Mouse (Mus musculus) cerebellum, adult 8-10 months (tissue): ENCODE data around the gene Hs3st3b1.
A peak's percentile ranks its signal among the peaks of the same experiment; 100 is the strongest.

Source experiments
- DNase-seq: peaks from one replicate; pipeline ENCODE4 v3.0.0; 2022

Gene Hs3st3b1

DNA sequence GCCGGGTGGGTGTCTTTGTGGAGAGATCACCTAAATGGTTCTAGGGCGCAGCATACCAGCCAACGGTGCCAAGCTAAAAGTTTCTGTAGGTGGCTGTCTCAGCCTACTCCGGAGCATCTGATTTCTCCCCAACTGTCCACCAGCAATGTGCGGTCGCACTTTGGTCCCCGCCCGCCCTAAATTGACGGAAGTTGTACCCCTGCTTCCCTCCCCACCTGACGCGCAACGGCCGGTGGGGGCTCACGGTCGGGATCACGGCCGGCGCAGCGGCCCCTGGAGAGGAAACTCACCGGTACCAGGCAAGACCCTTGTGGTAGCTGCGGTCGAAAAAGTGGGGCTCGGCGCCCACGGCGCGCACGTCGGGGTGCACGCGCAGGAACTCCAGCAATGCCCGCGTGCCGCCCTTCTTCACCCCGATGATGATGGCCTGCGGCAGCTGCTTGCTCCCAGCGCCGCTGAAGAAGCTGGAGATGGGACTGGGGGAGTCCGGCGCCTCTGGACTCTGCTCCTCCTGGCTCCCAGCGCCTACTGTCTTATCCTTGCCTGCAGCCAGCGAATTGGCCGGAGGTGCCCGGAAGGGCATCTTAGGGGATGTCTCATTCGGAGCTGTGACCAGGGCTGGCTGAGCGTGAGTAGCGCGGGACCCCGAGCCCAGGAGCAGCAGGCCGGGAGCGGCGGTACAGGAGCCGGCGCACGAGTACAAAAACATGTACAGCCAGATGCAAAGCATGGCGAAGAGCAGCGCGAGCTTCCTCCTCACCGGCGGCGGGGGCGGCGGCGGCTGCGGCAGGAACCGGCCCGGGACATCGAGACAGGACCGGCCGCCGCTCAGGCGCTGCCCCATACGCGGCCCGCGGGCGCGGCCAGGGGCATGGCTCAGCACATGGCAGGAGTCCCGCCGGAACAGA lies 792 bp downstream of the Hs3st3b1 start:
- DNase-seq, result no peak

DNA sequence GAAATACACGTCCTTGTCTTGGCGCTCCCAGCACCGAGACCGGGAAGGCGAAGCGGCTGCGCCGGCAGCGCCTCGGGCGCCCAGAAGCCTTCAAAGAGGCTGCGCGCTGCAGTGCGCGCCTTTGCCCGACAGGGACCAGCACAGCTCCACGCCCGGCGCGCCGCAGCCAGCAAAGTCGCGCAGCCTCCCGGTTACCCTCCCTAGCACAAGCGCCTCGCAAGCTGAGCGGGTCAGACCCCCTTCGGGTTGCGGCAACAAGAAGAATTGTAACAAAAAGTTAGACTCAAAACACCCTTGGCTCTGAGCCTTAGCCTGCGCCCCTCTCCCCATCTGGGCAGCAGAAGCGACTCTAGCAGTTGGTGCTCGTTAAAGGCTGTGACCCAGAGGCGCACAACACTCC lies 1.6 kb downstream of the Hs3st3b1 start:
- DNase-seq, result peak; percentile 24

GRCm38 (mm10) chr11:63919211-63920098 lies 2.6 kb downstream of the Hs3st3b1 start:
- DNase-seq, result no peak

DNA sequence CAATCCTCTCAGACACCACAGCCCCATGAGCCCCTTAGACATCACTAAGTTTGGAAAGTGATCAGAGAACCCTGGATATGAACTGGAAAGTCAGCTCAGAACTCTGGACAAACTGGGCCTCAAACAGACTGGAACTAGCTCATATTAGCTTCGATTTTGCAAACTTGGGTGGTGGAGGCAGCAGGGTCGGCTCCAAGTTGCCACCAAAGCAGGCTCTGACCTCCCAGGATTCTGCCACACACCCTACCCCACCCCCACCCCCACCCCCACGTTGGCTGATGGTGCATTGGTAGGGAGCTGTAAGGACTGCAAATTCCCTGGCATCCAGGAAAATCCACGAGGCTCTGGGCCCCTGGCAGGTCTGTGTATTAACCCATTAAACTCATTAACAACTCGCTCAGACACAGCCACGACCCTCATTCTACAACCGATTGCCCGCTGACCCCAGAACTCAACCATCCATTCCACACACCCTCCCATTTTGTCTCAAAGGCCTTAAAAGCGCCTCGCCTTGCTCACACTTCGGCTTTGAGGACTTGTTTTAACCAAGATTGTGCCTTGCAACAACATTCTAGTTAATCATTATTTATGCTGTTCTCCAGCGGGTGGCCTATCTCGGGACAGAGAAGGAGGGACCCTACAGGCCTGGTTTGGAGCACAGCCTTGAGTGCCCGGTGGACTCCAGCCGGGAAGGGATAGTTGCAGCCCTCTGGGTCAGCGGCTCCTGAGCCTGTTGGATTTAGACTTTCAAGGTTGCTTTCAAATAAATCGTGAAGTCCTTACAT lies 3.6 kb downstream of the Hs3st3b1 start:
- DNase-seq, result no peak

GRCm38 (mm10) chr11:63917561-63917960 lies 4.5 kb downstream of the Hs3st3b1 start:
- DNase-seq, result no peak

GRCm38 (mm10) chr11:63914388-63914787 lies 7.7 kb downstream of the Hs3st3b1 start:
- DNase-seq, result peak; percentile 10

DNA sequence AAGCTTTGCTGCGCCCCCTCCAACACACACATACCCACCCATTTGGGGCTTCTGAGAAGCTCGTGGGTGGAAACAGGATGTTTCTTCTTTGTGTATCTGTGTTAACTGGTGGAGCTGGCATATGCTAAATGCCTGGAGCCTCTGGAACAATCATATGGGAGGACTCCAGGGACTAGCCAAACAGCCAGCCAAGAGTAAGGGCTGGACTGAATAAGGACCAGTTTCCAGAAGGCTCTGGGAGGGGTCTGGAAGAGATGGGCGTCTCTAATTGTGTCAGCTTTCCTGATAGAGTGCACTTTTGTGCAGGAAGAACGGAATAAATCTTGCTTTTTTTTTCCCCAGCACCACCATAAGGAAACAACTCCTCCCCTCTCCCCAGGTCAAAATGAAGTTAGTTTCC lies 8.2 kb downstream of the Hs3st3b1 start:
- no peak for DNase-seq

DNA sequence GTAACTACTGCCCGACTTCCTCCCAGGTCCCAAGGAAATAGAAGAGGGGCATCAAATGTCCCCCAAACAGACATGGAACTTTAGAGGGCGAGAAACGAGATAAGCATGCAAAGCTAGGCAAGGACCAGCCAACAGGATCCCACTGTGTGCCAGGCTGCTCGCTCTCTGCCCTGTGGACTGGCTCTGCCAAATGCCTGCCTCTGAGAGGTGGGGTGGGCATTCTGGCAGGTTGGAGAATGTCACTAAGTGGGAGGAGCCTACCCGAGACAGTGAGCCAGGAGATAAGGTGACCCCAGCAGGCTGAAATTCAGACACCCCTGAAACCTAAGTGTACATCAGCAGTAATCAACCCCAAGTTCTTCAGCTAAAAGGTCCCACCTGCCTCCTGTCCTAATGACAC lies 11.1 kb downstream of the Hs3st3b1 start:
- no peak for DNase-seq

GRCm38 (mm10) chr11:63909961-63910360 lies 12.1 kb downstream of the Hs3st3b1 start:
- DNase-seq, result no peak

- DNase-seq, result no peak
Measured at GRCm38 (mm10) chr11:63908500-63908899, 13.6 kb downstream of the Hs3st3b1 start.

GRCm38 (mm10) chr11:63906552-63907353 lies 15.3 kb downstream of the Hs3st3b1 start:
- no peak for DNase-seq

DNA sequence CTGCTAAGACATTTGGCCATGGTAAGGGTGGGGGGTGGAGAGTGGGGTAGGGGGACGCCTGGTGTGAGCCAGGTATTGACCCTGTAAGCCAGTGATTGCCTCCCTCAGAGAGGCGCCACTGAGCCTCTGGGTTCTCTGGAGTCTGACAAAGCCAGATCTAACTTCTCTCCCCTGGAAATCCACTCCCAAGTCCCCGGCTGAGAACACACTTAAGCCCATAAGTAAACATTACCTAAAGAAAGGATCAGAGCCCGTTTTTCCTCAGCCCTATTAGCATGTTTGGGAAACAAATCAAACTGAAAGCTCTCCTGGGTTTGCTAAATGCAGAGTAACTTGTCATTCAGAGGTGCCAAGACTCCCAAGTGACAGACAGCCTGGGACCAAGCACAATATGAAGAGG lies 17.3 kb downstream of the Hs3st3b1 start:
- no peak for DNase-seq

DNA sequence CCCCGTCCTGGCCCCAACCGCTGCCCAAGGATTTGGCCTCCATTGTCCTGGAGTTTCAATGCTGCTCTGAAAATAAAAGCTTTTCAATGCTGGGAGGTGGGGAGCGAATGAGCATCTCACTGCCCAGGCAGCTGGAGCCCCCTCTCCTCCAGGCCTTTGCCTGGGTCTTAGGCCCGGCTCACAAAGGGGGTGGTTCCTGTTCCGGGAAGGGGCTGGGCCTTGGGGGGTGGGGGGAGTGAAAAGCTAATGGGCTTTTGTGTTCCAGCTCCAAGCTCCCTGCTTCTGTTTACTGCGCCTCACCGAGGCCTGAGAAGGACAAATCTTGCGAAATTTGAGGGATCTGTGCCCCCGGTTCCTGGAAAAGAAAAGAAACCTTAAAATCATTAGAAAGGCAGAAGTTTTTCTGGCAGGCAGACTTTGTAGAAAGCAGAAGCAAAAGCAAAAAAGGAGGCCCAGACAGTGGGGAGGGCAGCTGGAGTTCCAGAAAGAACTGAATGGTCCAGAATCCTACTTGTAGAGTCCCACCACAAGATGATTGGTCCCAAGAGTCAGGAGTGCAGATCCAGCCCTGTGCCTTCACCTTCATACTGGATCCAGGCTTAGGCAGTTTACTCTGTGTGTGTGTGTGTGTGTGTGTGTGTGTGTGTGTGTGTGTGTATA lies 23.5 kb downstream of the Hs3st3b1 start:
- no peak for DNase-seq

DNA sequence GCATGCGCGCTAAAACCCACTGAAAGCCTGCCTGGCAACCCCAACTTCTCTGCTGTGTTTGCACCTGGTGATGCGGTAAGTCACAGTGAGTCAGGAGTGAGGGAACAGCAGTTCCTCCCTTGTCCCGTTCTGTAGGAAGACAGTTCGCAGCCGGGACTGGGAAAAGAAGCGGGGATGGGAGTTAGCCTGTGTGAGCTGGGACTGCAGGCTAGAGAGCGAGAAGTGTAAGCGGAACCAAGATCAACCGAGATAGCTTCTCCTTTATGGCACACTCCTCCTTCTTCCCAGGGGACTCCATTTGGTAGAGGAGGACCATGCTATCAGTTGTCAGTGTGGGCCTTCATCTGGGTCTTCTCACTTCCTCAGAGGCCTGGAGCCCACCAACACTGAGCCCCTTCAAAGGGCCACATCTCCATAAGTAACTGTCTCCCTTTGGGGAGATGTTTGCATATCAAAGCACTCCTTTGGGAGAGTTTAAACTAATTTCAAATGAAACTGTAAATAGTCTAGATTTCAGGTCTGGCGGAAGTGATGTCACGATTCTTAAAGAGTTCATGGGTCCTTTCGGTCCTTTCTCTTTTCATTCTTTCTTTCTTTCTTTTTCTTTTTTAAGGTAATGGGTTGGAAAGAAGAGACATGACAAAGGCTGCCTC lies 24.1 kb downstream of the Hs3st3b1 start:
- no peak for DNase-seq

DNA sequence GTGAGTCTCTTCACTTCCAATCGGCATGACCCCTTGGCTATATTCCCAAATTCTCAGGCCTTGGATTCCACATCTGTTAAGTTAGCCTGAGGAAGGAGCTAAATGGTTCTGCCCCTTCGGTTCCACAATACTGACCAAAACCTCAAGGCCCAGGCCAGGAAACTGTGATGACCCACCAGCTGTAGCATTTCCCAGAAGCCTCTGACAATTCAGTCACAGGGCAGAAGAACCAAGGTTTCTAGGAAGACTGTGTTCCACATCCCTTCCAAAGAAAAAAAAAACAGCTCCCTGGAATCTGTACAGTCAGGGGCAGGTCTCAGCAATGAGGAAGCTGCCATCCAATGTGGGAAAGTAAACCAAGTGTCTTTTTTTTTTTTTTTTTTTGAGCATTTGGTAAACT lies 25.1 kb downstream of the Hs3st3b1 start:
- DNase-seq, result no peak

DNA sequence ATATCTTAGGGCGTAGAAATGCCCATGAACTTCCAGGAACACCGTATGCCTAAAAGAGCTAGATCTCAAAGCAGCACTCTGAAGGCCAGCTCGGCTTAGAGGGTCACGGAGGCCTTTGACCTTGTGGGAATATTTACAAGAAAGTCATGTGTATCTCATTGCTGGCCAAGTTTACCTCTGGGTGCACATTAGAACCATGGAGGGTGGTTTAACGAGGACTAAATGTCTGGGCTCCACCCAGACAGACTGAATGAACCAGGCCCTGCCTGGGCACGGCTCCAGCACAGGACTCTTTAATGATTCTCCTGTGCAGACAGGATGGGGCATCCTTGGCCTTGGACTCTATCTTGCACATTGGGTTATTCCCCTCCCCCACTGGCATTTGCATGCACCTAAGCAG lies 27.9 kb downstream of the Hs3st3b1 start:
- DNase-seq, result no peak

DNA sequence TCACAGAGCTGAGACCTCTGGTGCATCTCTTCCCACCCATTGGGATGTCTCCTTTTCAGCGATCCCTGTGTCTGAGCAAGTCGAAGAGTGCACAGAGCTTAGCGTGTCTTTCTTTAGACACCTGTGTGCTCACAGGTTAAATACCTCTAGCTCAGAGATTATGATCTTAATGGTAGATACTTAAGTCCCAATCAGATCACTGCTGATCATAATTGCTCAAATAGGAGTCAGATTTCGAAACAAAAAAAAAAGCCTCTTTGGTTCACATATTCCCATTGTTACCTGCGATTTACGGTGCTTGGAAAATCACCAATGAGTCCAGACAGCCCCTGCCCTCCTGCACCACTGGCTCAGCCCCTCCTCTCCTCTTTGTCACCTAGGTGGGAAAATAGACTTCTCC lies 28.5 kb downstream of the Hs3st3b1 start:
- no peak for DNase-seq

GRCm38 (mm10) chr11:63891479-63892020 lies 30.5 kb downstream of the Hs3st3b1 start:
- no peak for DNase-seq

- no peak for DNase-seq
Measured at GRCm38 (mm10) chr11:63883385-63883784, 38.7 kb downstream of the Hs3st3b1 start.

GRCm38 (mm10) chr11:63880296-63880695 lies 41.8 kb downstream of the Hs3st3b1 start:
- no peak for DNase-seq

- no peak for DNase-seq
Measured at GRCm38 (mm10) chr11:63879261-63879660, 42.8 kb downstream of the Hs3st3b1 start.
